Mouse (Mus musculus): ENCODE results near the gene Pip4k2c. TPM values are rescaled to one million over a fixed set of nuclear protein-coding genes. Genes with fewer than 3 reads are reported as not detected.

Gene Pip4k2c
- polyA plus RNA-seq, 1 experiment from 2014 or later = 23.8 TPM

DNA sequence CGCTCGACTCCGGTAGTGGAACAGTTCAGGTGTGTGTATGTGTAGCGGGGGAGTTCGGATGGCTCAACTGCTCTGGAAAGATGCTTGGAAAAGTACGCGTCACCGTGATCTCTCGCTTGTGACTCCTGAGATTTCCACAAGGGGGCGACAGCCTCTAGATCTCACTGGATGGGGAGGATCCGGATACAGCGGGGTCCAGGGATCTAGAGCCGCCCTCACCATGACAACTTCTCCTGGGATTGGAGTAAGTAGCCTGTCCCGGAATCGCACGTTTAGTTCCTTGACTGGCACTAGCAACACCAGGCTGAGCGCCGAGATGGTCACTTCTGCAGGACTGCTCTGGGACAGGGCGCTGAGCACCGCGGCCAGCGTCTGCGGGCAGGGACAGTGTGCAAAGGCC lies 33.7 kb downstream of the Pip4k2c start:
- Histone ChIP-seq H3K36me3 (peaks cover 3% of the 10 kb centered on the region; the same call in 1 of the 2 replicates), H3K4me1 (peaks cover 26% of the 10 kb centered on the region), H3K27me3 (replicated peaks) (peaks cover 99% of the 10 kb centered on the region), H3K27ac (replicated peaks) (no peak overlapping the region), H3K4me3 (peak overlapping the region; percentile 45), H3K4me2 (peak overlapping the region; percentile 73), H3K9ac (peak overlapping the region; percentile 68), H3K9me3 (no peaks in the 10 kb centered on the region)
- 2% methylated on average over 23 of the region's 23 CpGs for WGBS
- ATAC-seq (ENCODE audit: extremely low read depth, insufficient number of reproducible peaks, low FRiP score, low TSS enrichment) = peak; percentile 21; the same call in 1 of the 2 replicates

DNA sequence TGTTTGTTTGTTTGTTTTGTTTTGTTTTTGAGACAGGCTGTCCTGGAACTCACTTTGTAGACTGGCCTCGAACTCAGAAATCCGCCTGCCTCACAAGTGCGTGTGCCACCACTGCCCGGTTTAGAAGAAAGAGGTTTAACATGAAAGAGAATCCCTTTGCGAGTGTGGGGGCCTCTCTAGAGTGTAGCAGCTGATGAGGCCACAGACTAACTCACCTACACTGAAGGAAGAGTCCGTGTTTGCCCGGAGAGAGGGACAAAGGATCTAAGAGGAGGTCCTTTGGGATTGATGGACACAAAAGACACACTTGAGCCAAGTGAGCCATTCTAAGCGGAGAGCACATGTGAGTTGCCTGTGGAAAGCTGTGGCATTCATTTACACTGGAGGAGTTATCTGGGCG lies 34.1 kb downstream of the Pip4k2c start:
- no peak overlapping the region; the same call in 1 of the 2 replicates for H3K4me3 ChIP-seq
- H3K27me3 ChIP-seq (replicated peaks) = peaks cover 98% of the 10 kb centered on the region
- WGBS = 18% methylated on average over 9 of the region's 9 CpGs
- H3K9me3 ChIP-seq = no peaks in the 10 kb centered on the region
- no peak overlapping the region for H3K27ac ChIP-seq (replicated peaks)
- no peaks in the 10 kb centered on the region for H3K36me3 ChIP-seq
- H3K4me1 ChIP-seq = peaks cover 26% of the 10 kb centered on the region
- no peak for ATAC-seq (ENCODE audit: extremely low read depth, insufficient number of reproducible peaks, low FRiP score, low TSS enrichment)
- H3K9ac ChIP-seq = no peak overlapping the region
- H3K4me2 ChIP-seq = peak overlapping the region; percentile 73

DNA sequence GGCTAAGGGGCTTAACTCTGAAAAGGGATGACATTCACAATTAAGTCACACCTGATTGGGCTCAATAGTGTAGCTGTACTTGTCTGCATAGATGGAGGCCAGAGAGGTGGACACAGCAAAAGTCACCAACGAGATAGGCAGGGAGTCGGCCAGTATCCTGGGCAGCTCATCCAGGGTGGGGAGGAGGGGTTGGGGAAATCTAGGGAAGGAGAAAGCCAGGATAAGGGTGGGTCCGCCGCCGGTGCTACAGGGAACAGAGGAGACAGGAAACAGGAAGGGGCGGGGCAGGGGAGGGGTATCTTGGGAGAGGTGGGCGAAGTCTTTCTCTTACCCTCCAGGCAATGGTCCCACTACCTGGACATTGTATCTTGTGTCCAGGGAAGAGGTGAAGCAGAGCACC lies 34.6 kb downstream of the Pip4k2c start:
- H3K9me3 ChIP-seq = no peaks in the 10 kb centered on the region
- H3K4me2 ChIP-seq = peak overlapping the region; percentile 36
- H3K4me1 ChIP-seq = peaks cover 26% of the 10 kb centered on the region
- H3K4me3 ChIP-seq = no peak overlapping the region
- 6% methylated on average over 7 of the region's 7 CpGs for WGBS
- no peak for ATAC-seq (ENCODE audit: extremely low read depth, insufficient number of reproducible peaks, low FRiP score, low TSS enrichment)
- H3K36me3 ChIP-seq = no peaks in the 10 kb centered on the region
- H3K27me3 ChIP-seq (replicated peaks) = peaks cover 98% of the 10 kb centered on the region
- H3K9ac ChIP-seq = no peak overlapping the region
- H3K27ac ChIP-seq (replicated peaks) = no peak overlapping the region

DNA sequence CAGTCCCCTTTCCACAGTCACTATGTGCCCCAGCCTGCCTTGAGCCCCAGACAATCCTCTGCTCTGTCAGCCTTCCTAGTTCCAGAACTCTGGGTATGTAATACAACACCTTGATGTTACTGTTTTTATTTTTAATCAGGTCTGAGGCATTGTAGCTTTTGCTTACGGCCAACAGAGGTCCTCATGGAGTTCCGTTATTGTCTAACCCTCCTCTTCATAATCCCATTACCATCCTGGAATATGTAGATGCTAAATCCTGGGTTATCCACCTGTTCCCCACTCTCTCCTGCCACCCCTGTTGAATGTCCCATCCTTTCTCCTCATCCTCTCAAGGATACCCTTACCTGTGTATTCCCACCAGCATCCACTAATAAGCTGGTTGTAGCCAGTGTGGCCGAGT lies 35.2 kb downstream of the Pip4k2c start:
- Histone ChIP-seq H3K4me2 (no peak overlapping the region), H3K36me3 (no peaks in the 10 kb centered on the region), H3K4me1 (peaks cover 26% of the 10 kb centered on the region), H3K9me3 (no peaks in the 10 kb centered on the region), H3K27ac (replicated peaks) (no peak overlapping the region), H3K27me3 (replicated peaks) (peaks cover 98% of the 10 kb centered on the region), H3K4me3 (no peak overlapping the region), H3K9ac (no peak overlapping the region)
- 30% methylated on average over 3 of the region's 3 CpGs for WGBS
- no peak for ATAC-seq (ENCODE audit: extremely low read depth, insufficient number of reproducible peaks, low FRiP score, low TSS enrichment)

DNA sequence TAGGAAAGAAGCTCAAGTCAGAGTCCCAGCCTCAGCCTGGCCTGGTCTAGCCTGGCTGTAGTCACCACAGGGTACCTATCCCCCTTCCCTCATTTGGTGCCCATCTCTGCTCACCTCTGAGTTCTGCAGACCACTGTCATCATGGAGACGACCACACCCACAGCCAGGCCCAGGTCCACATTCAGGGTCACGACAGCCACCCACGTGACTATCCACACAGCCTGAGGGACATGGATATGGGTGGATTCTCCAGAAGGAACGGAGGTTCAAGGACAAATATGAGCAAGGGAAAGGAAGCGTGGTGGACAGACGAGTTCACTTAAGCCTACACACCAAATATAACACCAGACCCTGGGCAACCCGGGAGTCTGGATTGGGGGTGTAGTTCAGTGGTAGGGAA lies 37.2 kb downstream of the Pip4k2c start:
- ATAC-seq (ENCODE audit: extremely low read depth, insufficient number of reproducible peaks, low FRiP score, low TSS enrichment) = no peak
- H3K4me3 ChIP-seq = no peak overlapping the region
- H3K4me2 ChIP-seq = no peak overlapping the region
- no peaks in the 10 kb centered on the region for H3K36me3 ChIP-seq
- no peaks in the 10 kb centered on the region for H3K9me3 ChIP-seq
- H3K27ac ChIP-seq (replicated peaks) = no peak overlapping the region
- peaks cover 98% of the 10 kb centered on the region for H3K27me3 ChIP-seq (replicated peaks)
- peaks cover 32% of the 10 kb centered on the region for H3K4me1 ChIP-seq
- 78% methylated on average over 7 of the region's 7 CpGs for WGBS
- H3K9ac ChIP-seq = no peak overlapping the region

DNA sequence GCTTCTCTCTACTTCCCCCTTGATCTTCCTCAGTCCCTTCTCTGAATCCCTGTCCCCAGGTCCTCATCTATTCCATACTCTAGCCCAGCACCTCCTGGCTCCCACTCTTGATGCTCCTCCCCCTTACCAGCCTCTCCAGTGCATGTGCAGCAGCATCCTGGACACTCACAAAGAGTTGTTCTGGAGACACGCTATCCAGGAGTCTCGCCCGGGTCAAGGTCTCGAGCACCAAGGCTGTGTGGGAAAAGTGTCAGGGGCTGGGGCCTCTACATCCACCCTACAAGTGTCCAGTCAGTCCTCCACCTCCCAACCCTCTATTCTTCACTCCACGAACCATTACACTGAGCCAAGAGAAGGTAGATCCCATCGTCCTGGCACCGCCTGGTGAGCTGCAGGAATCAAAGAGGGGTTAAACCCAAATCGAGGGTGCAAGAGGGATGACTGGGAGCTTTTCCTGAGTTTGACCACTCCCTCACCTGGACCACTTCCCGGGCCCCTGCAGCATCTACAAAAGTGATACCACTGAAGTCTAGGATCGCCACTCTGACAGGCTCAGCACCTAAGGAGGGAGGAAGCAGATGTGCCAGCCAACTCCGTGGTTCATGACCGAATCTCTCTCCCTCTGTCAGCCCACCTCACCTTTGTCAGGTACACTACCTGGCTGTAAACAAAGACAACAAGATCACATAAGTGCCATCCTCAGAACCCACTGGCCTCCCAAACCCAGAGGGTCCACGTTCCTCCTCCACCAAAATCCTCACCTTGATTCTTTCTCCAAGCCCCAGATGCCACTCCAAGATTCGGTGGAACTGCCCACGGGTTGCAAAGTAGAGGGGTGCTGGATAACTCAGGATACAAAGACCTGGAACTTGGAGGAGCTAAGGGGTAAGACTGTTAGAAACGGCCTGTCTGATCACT lies 38.0 kb downstream of the Pip4k2c start:
- Histone ChIP-seq H3K27me3 (replicated peaks) (peaks cover 98% of the 10 kb centered on the region), H3K4me2 (no peak overlapping the region), H3K4me1 (peaks cover 28% of the 10 kb centered on the region), H3K9me3 (no peaks in the 10 kb centered on the region), H3K27ac (replicated peaks) (no peak overlapping the region), H3K36me3 (no peaks in the 10 kb centered on the region), H3K4me3 (no peak overlapping the region), H3K9ac (no peak overlapping the region)
- WGBS = 72% methylated on average over 16 of the region's 16 CpGs
- ATAC-seq (ENCODE audit: extremely low read depth, insufficient number of reproducible peaks, low FRiP score, low TSS enrichment) = no peak

DNA sequence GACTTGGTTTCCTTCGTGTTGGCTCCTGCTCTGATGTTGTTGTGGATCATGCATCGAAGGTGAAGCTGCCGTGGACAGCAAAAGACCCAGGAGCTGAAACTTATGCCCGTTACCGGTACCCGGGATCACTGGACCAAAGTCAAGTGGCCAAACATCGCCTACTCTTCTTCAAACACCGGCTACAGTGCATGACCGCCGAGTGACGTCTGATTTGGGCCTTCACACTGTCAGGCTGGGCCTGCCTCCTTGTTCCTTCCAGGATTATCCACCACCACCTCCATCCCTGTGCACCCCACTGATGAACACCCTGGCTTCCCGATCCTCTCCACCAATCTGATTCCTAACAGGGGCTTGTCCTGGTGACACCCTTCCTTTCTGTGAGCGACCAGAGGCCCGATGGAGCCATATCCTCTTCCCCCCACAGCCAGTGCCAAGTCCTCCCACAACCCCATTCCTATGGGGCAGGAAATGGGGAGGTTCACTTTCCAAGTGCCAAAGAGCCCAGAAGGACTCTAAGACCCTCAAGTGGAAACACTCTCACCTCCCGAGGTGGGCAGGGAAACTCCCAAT lies 39.7 kb downstream of the Pip4k2c start:
- WGBS = 77% methylated on average over 15 of the region's 15 CpGs
- no peaks in the 10 kb centered on the region for H3K36me3 ChIP-seq
- H3K9me3 ChIP-seq = no peaks in the 10 kb centered on the region
- no peak overlapping the region for H3K27ac ChIP-seq (replicated peaks)
- H3K9ac ChIP-seq = no peak overlapping the region
- no peak for ATAC-seq (ENCODE audit: extremely low read depth, insufficient number of reproducible peaks, low FRiP score, low TSS enrichment)
- peaks cover 99% of the 10 kb centered on the region for H3K27me3 ChIP-seq (replicated peaks)
- H3K4me2 ChIP-seq = no peak overlapping the region
- peaks cover 26% of the 10 kb centered on the region for H3K4me1 ChIP-seq
- H3K4me3 ChIP-seq = no peak overlapping the region

DNA sequence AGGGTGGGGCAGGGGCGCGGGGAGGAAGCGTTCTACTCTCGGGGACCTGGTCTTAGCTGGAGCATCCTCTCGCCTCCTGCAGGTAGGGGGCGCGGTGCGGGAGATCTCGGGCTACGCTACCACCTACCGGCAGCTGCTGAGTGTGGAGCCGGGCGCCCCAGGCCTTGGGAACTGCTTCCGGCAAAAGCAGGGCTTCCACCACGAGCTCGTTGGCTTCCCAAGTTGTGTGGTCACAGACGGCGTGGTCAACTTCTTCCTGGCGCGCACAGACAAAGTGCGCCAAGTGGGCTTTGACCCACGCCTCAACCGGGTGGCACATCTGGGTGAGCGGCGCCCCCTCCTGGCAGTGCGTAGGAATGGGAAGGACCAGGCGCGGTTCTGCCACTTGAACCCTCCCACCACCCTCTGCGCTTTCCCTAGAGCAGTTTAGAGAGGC lies 40.5 kb downstream of the Pip4k2c start:
- Histone ChIP-seq H3K4me2 (peak overlapping the region; percentile 66), H3K36me3 (no peaks in the 10 kb centered on the region), H3K9me3 (no peaks in the 10 kb centered on the region), H3K27ac (replicated peaks) (no peak overlapping the region), H3K4me3 (peak overlapping the region; percentile 48), H3K27me3 (replicated peaks) (peaks cover 99% of the 10 kb centered on the region), H3K9ac (peak overlapping the region; percentile 8; the same call in 1 of the 2 replicates), H3K4me1 (peaks cover 35% of the 10 kb centered on the region)
- ATAC-seq (ENCODE audit: extremely low read depth, insufficient number of reproducible peaks, low FRiP score, low TSS enrichment) = peak; percentile 28; the same call in 1 of the 2 replicates
- WGBS = 1% methylated on average over 29 of the region's 29 CpGs

DNA sequence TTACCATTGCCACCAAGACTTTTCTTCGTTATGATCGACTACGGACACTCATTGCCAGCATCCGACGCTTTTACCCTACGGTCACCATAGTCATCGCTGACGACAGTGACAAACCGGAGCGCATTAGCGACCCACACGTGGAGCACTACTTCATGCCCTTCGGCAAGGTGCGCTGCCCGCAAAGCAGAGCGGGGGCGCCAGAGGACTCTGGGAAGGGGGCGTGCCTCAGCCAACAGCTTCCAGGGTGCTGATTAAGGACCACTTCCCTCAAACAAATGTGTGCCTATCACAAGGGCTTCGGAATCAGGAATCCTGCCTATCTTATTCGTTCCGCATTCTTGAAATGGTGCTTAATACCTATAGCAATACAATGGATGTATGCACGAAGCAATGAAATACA lies 41.4 kb downstream of the Pip4k2c start:
- no peak for ATAC-seq (ENCODE audit: extremely low read depth, insufficient number of reproducible peaks, low FRiP score, low TSS enrichment)
- H3K4me2 ChIP-seq = peak overlapping the region; percentile 66
- 1% methylated on average over 22 of the region's 22 CpGs for WGBS
- H3K27ac ChIP-seq (replicated peaks) = no peak overlapping the region
- H3K9ac ChIP-seq = no peak overlapping the region
- no peaks in the 10 kb centered on the region for H3K9me3 ChIP-seq
- H3K36me3 ChIP-seq = no peaks in the 10 kb centered on the region
- peak overlapping the region; percentile 48 for H3K4me3 ChIP-seq
- H3K27me3 ChIP-seq (replicated peaks) = peaks cover 99% of the 10 kb centered on the region
- H3K4me1 ChIP-seq = peaks cover 43% of the 10 kb centered on the region

DNA sequence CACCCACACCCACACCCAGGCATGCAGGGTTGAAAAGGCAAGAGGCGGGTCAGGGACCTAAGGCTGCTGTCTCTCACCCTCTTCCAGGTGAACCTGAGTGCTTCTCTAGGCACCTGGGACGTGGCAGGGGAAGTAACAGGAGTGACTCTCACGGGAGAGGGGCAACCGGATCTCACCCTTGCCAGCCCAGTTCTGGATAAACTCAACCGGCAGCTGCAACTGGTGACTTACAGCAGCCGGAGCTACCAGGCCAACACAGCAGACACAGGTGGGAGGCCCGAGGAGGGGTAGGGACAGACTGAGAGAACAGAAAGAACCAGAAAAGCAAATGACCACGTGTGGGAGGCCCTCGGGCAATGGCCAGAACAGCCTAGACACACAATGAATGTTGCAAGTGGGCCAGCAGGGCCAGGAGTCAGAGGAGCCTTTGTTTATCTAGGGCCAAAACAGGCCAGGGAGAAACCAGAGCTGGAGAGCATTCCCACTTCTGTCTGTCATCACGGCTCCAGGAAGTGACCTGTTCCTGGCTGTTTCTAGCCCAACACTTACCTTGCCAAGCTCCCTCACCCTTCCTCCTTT lies 43.7 kb downstream of the Pip4k2c start:
- 20% methylated on average over 10 of the region's 10 CpGs for WGBS

More for the DNA sequence above, 43.7 kb downstream of the Pip4k2c start:
- Histone ChIP-seq H3K4me2 (peak overlapping the region; percentile 27; the same call in 1 of the 2 replicates), H3K9me3 (no peaks in the 10 kb centered on the region), H3K27ac (replicated peaks) (no peak overlapping the region), H3K27me3 (replicated peaks) (peaks cover 99% of the 10 kb centered on the region), H3K36me3 (no peaks in the 10 kb centered on the region), H3K4me1 (peaks cover 48% of the 10 kb centered on the region), H3K9ac (no peak overlapping the region), H3K4me3 (no peak overlapping the region)
- no peak for ATAC-seq (ENCODE audit: extremely low read depth, insufficient number of reproducible peaks, low FRiP score, low TSS enrichment)

All from heart, embryonic 13.5 days (tissue).